Mouse (Mus musculus): ENCODE measurements around the gene Zfp319.

Gene Zfp319

DNA sequence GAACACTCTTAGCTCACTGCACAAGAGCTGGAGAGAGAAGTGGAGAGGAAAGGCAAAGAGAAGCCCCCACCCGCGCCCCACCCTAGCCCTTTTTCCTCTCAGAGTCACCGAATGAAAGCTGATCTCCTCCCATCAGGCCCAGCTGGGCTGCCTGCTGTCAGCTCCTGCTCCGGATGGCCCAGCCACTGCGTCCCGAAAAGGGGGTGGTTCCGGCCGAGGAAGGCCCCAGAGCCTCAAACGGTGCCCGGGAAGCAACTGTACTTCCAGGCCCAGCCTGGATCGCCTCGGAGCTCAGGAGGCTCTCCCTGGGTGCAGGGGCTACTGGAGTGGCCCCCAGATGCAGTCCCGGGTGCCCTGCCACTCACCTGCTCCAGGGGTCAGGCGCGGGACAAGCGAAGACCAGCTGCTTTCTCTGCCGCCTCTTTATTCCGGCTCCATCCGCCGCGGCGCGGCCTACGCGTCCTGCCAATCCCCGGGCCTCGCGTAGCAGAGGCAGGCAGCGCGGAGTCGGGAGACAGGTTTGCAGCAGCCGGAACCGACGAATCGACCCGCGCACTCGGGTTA, 512 bp downstream of the Zfp319 start:
- POLR2A ChIA-PET = interaction anchor here in 3 of 4 experiments (0.6 to 5.0 kb wide), 47 partner anchors 9 to 557 kb away, joined by 3 to 46 read pairs (median 5); partner anchors contain the start of genes Mmp15 (in 2 of the 3), Katnb1 (in 1 of the 3) and Slc38a7 (in 1 of the 3)
- CTCF ChIA-PET = interaction anchor here (0.5 to 3.1 kb wide), 46 partner anchors 9 to 952 kb away, joined by 3 to 43 read pairs (median 5); partner anchors contain the start of genes Tepp (in 2 of the 4) and Mmp15 (in 1 of the 4)

DNA sequence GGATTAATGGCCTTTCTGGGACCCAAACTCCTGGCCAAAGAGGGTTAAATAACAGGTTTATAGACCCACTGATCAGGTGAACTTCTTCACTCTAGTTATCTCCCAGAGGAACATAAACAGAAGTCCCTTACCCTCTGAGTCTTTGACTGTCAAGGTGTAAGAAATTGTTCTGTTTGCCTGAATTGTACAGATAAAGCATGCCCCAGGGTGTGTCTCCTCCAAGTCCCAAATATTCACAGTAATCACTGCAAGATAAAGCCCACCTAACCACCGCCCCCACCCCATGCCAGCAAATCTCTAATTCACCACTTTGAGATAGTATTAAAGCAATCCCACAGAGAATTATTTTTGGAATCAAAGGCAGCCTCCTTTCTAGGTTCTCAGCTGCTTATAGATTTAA, 1.4 kb downstream of the Zfp319 start:
- POLR2A ChIA-PET = interaction anchor here in 3 of 4 experiments (0.5 to 5.0 kb wide), 17 partner anchors 8 to 494 kb away, joined by 3 to 46 read pairs (median 9); partner anchors contain the start of gene Mmp15 (in 2 of the 3)
- CTCF ChIA-PET = interaction anchor here in 2 of 4 experiments (1.2 to 3.1 kb wide), 10 partner anchors 56 to 385 kb away, joined by 3 to 43 read pairs (median 6); no protein-coding TSS in a partner anchor

DNA sequence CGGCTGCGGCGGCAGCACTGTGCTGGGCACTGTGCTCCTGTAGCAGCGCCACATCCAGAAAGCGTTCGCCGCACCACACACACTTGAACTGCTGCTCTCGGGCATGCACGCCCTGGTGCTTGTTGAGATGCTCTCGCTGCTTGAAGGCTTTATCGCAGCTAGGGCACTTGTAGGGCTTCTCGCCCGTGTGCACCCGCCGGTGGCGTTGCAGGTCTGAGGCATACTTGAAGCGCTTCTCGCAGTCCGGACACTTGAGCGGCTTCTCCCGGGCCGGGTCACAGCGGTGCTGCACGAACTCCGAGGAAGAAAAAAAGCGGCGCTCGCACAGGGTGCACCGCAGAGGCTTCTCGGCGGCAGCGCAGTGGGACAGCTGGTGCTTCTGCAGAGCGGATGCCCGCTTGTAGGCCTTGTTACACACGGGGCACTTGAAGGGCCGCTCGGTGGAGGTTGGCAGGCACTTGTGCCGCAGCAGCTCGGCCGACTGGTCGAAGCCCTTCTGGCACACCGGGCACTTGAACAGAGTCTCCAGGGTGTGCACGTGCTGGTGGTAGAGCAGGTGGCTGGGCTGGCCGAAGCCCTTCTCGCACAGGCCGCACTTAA, 3.8 kb downstream of the Zfp319 start:
- POLR2A ChIA-PET = interaction anchor here in 3 of 4 experiments (0.6 to 2.2 kb wide), 8 partner anchors 13 to 469 kb away, joined by 3 to 9 read pairs (median 4); partner anchors contain the start of genes Mmp15 (in 1 of the 3) and Tepp (in 1 of the 3)

DNA sequence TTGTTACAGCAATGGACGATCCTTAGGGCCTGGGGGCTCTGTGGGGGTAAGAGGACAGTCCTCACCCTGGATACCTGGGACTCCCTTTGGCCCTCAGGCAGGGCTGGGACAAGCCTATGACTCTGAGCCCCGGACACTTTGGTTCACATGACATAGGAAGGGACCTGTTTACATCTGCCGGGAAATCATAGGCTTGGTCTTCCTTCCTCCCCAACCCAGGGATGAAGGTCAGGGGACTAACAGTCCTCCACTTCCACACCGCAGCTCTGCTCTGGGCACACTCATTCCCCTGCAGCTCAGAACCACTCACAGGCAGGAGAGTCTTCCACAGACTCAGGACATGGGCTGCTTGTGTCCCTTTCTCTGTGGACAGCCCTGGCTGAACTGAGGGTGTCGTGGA, 4.9 kb downstream of the Zfp319 start:
- ChIA-PET POLR2A (interaction anchor here in 2 of 4 experiments (1.1 to 2.2 kb wide), 5 partner anchors 16 to 100 kb away, joined by 3 to 9 read pairs (median 3); partner anchors contain the start of genes Cngb1 (in 1 of the 2), Mmp15 (in 1 of the 2) and Tepp (in 1 of the 2)), CTCF (interaction anchor here in 1 of 4 experiments (1.2 kb wide), 1 partner anchor 72 kb away, joined by 3 read pairs; no protein-coding TSS in a partner anchor)

More for the DNA sequence above, 3.8 kb downstream of the Zfp319 start:
- CTCF ChIA-PET = interaction anchor here in 3 of 4 experiments (0.5 to 2.1 kb wide), 8 partner anchors 7 to 557 kb away, joined by 3 to 8 read pairs (median 3); no protein-coding TSS in a partner anchor

DNA sequence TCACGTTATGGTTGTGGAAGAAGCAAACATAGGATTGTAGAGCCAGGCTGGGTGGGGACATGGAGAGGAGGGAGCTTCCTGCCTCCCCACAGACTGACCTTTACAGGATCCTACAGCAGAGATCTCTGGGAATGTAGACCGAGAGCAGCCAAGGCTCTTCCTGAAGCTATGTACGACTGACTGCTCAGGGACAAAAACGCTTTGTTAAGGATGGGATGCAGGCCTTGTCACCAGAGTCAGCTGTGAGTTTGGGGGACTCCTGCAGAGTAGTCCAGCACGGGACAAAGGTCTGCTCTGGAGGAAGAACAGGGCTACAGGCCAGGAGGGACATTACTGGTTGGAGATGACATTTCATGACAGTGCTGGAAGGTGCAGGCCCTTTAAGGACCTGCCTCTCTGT, 7.1 kb downstream of the Zfp319 start:
- ChIA-PET POLR2A (interaction anchor here in 2 of 4 experiments (1.2 to 1.3 kb wide), 5 partner anchors 8 to 46 kb away, joined by 3 to 4 read pairs (median 4); partner anchors contain the start of gene Usb1 (in 1 of the 2)), CTCF (interaction anchor here in 1 of 4 experiments (1.0 kb wide), 1 partner anchor 89 kb away, joined by 3 read pairs; no protein-coding TSS in a partner anchor)

DNA sequence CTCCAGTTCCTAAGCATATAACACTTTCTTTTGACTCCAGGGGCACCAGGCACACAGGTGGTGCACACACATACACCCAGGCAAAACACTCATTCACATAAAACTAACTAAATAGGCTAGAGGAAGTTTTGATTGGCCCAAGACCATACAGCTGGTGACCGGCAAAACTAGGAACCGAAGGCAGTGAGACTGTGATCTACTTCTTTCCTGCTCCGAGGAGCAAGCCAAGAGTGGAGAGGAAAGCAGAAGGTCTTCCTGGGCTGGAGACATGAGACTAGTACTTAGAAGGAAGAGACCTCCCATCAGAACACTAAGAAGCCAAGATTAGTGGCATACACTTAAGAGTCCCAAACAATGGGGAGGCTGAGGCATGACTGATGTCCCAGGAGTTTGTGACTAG, 8.5 kb downstream of the Zfp319 start:
- POLR2A ChIA-PET = interaction anchor here in 2 of 4 experiments (1.4 to 1.8 kb wide), 2 partner anchors 8 to 9 kb away, joined by 5 read pairs; partner anchors contain the start of genes Usb1 (in 2 of the 2) and Zfp319 (in 1 of the 2)
- CTCF ChIA-PET = interaction anchor here in 1 of 4 experiments (3.8 kb wide), 1 partner anchor 8 kb away, joined by 14 read pairs; the partner anchor contains the start of genes Usb1 and Zfp319

DNA sequence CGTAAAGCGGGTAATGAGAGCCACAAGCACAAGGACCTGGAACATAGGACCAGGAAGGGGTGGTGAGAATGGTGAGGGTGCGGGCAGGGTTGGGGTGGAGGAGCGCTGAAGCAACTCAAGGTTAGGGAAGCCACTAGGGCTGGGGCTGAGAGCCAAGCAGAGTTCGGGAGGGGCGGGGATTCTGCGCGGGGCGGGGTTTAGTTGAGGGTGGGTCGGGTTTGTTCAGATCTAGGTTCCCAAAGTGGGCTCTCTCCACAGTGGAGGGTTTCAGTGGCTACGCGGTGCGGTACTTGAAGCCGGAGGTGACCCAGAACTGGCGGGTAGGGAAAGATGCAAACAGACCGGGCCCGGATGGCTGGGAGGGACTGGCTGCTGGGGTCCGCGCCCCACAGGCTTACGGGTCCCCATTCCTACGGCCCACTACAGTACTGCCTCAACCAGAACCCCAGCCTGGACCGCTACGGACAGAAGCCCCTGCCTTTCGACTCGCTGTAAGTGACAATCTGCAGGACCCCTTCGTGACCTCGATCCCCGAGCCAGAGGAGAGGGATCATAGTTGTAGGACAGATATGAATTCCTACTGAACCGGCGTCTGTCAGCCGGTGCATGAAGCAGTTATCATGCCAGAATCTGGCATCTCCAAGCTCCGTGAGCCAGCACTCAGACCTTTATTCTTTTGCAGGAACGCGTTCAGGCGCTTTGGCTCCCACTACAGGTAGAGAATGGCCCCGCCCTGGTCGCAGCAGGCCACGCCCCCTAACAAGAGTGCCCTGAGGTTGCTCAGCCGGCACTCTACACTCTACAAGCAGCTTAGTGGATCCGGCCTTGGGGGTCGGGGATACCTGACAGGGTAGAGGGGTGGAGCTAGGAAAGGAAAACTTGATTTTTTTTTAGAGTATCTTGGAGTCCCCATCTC, 11.3 kb downstream of the Zfp319 start:
- CTCF ChIA-PET = interaction anchor here (0.5 to 3.8 kb wide), 14 partner anchors 8 to 405 kb away, joined by 3 to 17 read pairs (median 3); partner anchors contain the start of genes Usb1 (in 2 of the 4) and Zfp319 (in 2 of the 4)
- POLR2A ChIA-PET = interaction anchor here in 3 of 4 experiments (0.6 to 4.4 kb wide), 9 partner anchors 8 to 225 kb away, joined by 3 to 35 read pairs (median 3); partner anchors contain the start of genes Usb1 (in 3 of the 3) and Zfp319 (in 2 of the 3)

DNA sequence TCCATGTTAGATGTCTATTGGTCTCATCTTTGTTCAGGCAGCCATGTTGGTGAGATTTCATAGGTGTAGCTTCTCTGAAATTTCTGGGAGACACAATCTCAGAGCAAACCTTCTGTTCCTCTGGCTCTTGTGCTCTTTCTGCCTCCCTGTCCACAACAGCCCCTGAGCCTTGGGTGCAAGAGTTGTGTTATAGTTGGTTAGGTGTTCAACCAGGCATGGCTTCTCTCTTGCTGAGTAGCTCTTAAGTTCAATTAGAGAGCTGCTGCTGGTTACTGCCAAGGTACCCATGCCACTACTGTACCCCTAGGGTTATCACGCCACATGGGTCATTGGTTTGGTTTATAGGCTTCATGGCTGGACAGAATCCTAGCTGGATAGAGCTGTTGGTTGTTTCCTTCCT, 16.4 kb downstream of the Zfp319 start:
- CTCF ChIA-PET = interaction anchor here in 2 of 4 experiments (0.9 to 1.1 kb wide), 2 partner anchors 16 to 17 kb away, joined by 3 to 4 read pairs; partner anchors contain the start of genes Usb1 (in 2 of the 2) and Zfp319 (in 2 of the 2)
- POLR2A ChIA-PET = interaction anchor here in 2 of 4 experiments (0.5 to 1.1 kb wide), 2 partner anchors 17 to 587 kb away, joined by 3 read pairs; partner anchors contain the start of genes Usb1 (in 1 of the 2) and Zfp319 (in 1 of the 2)

DNA sequence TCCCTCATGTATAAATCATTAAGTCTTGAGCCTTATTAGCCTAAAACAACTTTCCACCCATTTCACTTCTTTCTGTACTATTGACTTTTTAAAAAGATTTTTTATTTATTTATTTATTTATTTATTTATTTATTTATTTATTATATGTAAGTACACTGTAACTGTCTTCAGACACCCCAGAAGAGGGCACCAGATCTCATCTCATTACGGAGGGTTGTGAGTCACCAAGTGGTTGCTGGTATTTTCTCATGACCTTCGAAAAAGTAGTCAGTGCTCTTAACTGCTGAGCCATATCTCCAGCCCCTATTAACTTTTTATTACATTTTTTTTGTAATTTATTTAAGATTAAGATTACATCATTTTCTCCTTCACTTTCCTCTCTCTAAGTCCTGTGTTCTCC, 17.0 kb downstream of the Zfp319 start:
- POLR2A ChIA-PET = interaction anchor here in 1 of 4 experiments (1.0 to 1.1 kb wide), 2 partner anchors 165 to 588 kb away, joined by 3 read pairs; no protein-coding TSS in a partner anchor
- CTCF ChIA-PET = interaction anchor here in 2 of 4 experiments (1.1 to 1.9 kb wide), 2 partner anchors 17 to 79 kb away, joined by 4 read pairs; partner anchors contain the start of genes Usb1 (in 1 of the 2) and Zfp319 (in 1 of the 2)

DNA sequence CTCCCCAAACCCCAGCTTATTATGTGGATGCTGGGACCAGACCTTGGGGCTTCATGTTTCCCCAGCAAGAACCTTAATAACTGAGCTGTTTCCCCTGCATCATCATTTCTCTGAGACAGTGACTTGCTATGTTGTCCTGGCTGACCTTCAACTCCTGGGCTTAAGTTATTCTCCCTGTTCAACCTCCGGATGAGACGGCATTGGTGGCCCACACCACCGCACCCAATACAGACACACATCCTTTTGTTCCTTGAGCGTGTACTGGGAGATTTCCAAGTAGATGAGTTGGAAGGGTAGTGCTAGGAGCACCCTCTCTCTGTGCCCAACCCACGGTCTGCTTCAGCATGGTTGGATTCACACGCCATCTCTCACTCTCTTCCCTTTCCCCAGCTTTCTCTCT, 17.9 kb downstream of the Zfp319 start:
- ChIA-PET POLR2A (interaction anchor here in 3 of 4 experiments (0.5 to 3.1 kb wide), 8 partner anchors 11 to 459 kb away, joined by 3 to 16 read pairs (median 4); partner anchors contain the start of genes Usb1 (in 2 of the 3) and Zfp319 (in 2 of the 3)), CTCF (interaction anchor here in 2 of 4 experiments (0.6 to 1.9 kb wide), 5 partner anchors 19 to 312 kb away, joined by 3 to 11 read pairs (median 4); partner anchors contain the start of genes Usb1 (in 1 of the 2) and Zfp319 (in 1 of the 2))

DNA sequence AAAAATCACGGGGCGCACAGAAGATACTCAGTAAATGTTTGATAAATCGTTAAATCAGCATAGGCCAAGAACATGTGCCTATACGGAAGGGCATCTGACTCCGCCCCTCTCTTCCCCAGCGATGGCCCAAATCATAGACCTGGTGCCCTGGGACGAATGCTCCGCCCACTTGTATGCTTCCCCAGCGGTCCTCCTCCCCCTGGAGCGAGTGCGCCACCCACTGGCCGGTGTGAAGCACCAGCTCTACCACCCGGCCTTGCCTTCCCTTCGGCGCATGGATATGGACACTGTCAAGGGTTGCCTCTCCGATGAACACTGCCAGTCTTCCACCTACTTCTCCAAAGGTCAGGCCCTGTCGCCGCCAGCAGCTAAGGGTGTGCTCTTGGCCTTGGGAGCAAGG, 18.9 kb downstream of the Zfp319 start:
- ChIA-PET CTCF (interaction anchor here (0.6 to 1.9 kb wide), 18 partner anchors 9 to 123 kb away, joined by 3 to 11 read pairs (median 4); partner anchors contain the start of genes Usb1 (in 2 of the 4), Kifc3 (in 1 of the 4) and Zfp319 (in 1 of the 4)), POLR2A (interaction anchor here in 3 of 4 experiments (0.6 to 3.1 kb wide), 7 partner anchors 8 to 537 kb away, joined by 3 to 16 read pairs (median 5); partner anchors contain the start of genes Usb1 (in 2 of the 3) and Zfp319 (in 2 of the 3))

DNA sequence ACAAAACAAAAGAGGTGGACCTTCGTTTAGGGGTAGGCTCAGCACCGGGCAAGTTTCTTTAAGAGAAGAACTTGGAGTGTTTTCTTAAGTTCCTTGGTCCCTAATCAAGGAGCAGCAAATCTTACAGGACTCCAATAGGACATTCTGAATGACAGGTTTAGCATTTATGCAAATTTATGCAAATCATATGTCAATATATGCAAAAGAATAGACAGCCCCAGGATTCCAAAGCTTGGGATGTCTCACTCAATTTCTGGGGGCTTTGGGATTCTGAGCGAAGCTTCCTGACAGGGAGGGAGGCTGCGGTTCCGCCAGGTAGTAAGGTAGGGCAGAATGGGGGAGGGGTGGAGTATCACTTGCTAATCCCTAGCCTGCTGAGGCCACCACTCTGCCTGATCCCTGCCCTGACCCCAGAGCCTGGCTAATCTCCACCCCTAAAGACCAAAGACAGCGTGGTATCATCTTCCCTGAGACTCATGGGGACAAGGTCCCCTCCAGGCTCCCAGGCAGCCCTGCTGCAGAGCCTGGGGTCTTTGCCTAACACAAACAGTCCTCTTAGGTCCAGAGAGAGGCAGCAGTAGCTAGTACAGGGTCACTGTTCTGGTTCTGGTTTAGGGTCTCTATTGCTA, 21.3 kb downstream of the Zfp319 start, which contains the start of gene Tepp:
Tepp (plus strand) TSS at position 225 of the 629 bp plus-strand sequence.
- ChIA-PET CTCF (interaction anchor here in 3 of 4 experiments (0.6 to 1.7 kb wide), 7 partner anchors 21 to 361 kb away, joined by 3 to 8 read pairs (median 3); partner anchors contain the start of genes Usb1 (in 3 of the 3) and Zfp319 (in 3 of the 3)), POLR2A (interaction anchor here in 2 of 4 experiments (0.5 to 1.4 kb wide), 3 partner anchors 17 to 1001 kb away, joined by 3 to 4 read pairs (median 3); partner anchors contain the start of genes Usb1 (in 1 of the 2) and Zfp319 (in 1 of the 2))

DNA sequence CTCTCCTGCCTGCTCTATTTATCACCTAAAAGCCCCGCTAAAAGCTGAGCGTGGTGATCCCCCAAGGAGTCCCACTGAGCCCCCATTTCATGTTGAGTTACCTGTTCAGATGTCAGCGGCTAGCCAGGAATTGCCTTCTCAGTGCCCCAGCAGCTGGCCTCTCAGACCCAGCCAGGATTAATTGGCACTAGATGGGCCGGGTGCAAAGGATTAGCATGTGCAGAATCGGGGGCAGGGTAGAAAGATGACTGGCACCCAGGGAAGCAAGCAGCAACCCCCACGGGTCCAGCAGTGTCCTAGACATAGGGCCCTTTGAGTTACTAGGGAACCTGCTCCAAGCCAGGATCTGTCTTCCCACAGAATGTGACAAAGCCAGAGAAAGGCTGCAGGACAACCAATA, 25.3 kb downstream of the Zfp319 start, which contains the start of gene Cngb1:
Cngb1 (minus strand) TSS at position 155 of the 400 bp plus-strand sequence.
- POLR2A ChIA-PET = interaction anchor here in 1 of 4 experiments (1.6 kb wide), 1 partner anchor 20 kb away, joined by 3 read pairs; no protein-coding TSS in a partner anchor
- CTCF ChIA-PET = interaction anchor here in 1 of 4 experiments (1.1 kb wide), 1 partner anchor 33 kb away, joined by 13 read pairs; no protein-coding TSS in a partner anchor

DNA sequence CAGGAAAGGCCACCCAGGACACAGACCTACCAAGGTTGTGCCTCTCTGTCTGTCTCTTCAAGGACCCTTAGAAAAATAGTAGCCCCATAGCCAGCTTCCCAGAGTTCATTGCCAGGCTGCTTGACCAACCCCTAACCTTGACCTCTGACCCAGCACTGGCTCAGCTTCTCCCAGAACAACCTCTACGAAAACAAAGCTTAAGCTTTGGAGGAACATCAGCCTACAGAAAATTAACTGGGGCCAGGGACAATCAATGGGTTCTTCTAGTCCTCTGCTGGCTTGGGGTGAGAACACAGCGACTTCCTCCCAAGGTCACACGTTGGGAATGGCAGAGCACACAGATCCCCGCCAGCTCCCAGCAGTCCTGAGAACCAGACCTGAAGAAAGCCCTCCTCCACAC, 26.2 kb downstream of the Zfp319 start:
- CTCF ChIA-PET = interaction anchor here (0.7 to 1.1 kb wide), 4 partner anchors 32 to 242 kb away, joined by 3 to 13 read pairs (median 3); no protein-coding TSS in a partner anchor
- POLR2A ChIA-PET = interaction anchor here in 2 of 4 experiments (0.6 to 1.6 kb wide), 4 partner anchors 21 to 244 kb away, joined by 3 to 5 read pairs (median 4); no protein-coding TSS in a partner anchor

DNA sequence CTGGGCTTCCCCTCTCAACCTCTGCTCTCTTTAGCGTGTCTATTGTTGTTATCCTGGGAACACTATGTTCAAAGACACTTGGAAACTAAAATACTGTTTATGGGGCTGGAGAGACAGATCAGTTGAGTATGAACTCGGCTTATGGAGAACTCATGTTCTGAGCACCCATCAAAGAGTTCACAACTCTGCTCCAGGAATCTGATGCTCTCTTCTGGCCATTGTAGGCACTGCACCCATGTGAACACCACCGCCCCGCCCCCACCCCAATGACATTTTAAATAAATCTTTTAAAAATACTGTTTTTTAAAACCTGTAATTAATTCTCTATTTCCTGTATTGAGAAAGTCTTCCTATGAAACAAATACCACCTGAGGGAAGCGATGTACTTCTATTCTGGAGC, 29.3 kb downstream of the Zfp319 start:
- ChIA-PET CTCF (interaction anchor here (0.6 to 2.4 kb wide), 13 partner anchors 21 to 1135 kb away, joined by 3 to 10 read pairs (median 4); partner anchors contain the start of gene Usb1 (in 1 of the 4)), POLR2A (interaction anchor here in 2 of 4 experiments (0.5 to 0.7 kb wide), 3 partner anchors 10 to 146 kb away, joined by 3 to 4 read pairs (median 3); no protein-coding TSS in a partner anchor)
